Mouse (Mus musculus): ENCODE measurements at regions not wholly inside any gene's neighbourhood (a gene's known extent, or its start where the extent isn't known, plus 50 kb on each side); places are given as distances from the start of the nearest gene placed in this dataset.

- TF ChIP-seq GATA1 (IDR thresholded peaks at IDR 0.05; ENCODE audit: borderline replicate concordance, low read length): no peak
- no peak for TF ChIP-seq FLI1 (IDR thresholded peaks at IDR 0.05; ENCODE audit: low read length)
These were observed 169.1 kb downstream of the Efnb2 start for GRCm38 (mm10) chr8:8491908-8492307.
